Comparison of ENCODE assay signal across 8 mouse cellular contexts in genomic region chr9:120936351-120936750, GRCm38 (mm10). TPM values are rescaled to one million over a fixed set of nuclear protein-coding genes. Genes with fewer than 3 reads are reported as not detected.
DNase-seq lines count a peak whose midpoint lies in the region; ATAC-seq and TF ChIP-seq lines count a peak whose summit lies in the region.

No protein-coding gene starts in this region.

- peaks cover 28% of the 10 kb centered on the region for H3K36me3 ChIP-seq in C2C12 (ENCODE audit: control insufficient read depth, insufficient read depth)
- H3K36me3 ChIP-seq in intestine, postnatal 0 days (ENCODE audit: control insufficient read depth, insufficient read depth) = peaks cover 9% of the 10 kb centered on the region
- no peaks in the 10 kb centered on the region for H3K36me3 ChIP-seq in midbrain, embryonic 16.5 days (ENCODE audit: control insufficient read depth, insufficient read depth, low read length)

- no peak overlapping the region for H3ac ChIP-seq in C2C12 (ENCODE audit: control insufficient read depth, insufficient read length, low read depth)

- no peak overlapping the region for H3K9ac ChIP-seq in intestine, postnatal 0 days (ENCODE audit: low read depth, low read length)
- H3K9ac ChIP-seq in midbrain, embryonic 16.5 days (ENCODE audit: low read depth, low read length) = 0 out of 2 replicates have a peak overlapping the region, but pooled peaks have one; percentile 10

- H3K27me3 ChIP-seq in C2C12 (ENCODE audit: control insufficient read depth, insufficient read depth, insufficient read length) = no peaks in the 10 kb centered on the region
- no peaks in the 10 kb centered on the region for H3K27me3 ChIP-seq in intestine, postnatal 0 days (replicated peaks; ENCODE audit: control insufficient read depth, insufficient read depth, low read length)
- no peaks in the 10 kb centered on the region for H3K27me3 ChIP-seq in midbrain, embryonic 16.5 days (ENCODE audit: control insufficient read depth, insufficient read depth, low read depth, low read length)

- WGBS in intestine, postnatal 0 days = 11% methylated on average over 8 of the region's 8 CpGs
- WGBS in midbrain, embryonic 16.5 days = 12% methylated on average over 8 of the region's 8 CpGs

- ATAC-seq in intestine, postnatal 0 days = no peak
- ATAC-seq in midbrain, embryonic 16.5 days = no peak

- peaks cover 78% of the 10 kb centered on the region for H3K79me2 ChIP-seq in C2C12 (ENCODE audit: control insufficient read depth, insufficient read depth)

- peaks cover 20% of the 10 kb centered on the region; the same call in 1 of the 2 replicates for H3K4me1 ChIP-seq in intestine, postnatal 0 days (replicated peaks; ENCODE audit: control insufficient read depth, insufficient read depth, low read length)
- H3K4me1 ChIP-seq in midbrain, embryonic 16.5 days (ENCODE audit: control insufficient read depth, insufficient read depth, low read length) = peaks cover 69% of the 10 kb centered on the region

- H3K9me3 ChIP-seq in intestine, postnatal 0 days (ENCODE audit: control insufficient read depth) = no peaks in the 10 kb centered on the region
- no peaks in the 10 kb centered on the region for H3K9me3 ChIP-seq in midbrain, embryonic 16.5 days (replicated peaks; ENCODE audit: control insufficient read depth, low read length, poor library complexity, severe bottlenecking)

- H3K79me3 ChIP-seq in C2C12 (ENCODE audit: low read depth) = peaks cover 77% of the 10 kb centered on the region

- peak; percentile 58 for TF ChIP-seq CTCF in C2C12 (IDR thresholded peaks at IDR 0.05; ENCODE audit: control insufficient read depth, insufficient read depth, insufficient read length)
- TF ChIP-seq CTCF in intestine, postnatal 0 days (IDR thresholded peaks at IDR 0.05; ENCODE audit: low read depth) = peak; percentile 89

- intact Hi-C loops in gastrocnemius, postnatal 36 days (cut with DNase I) = loop anchor here (5.0 kb wide), 1 partner anchor 334 kb away; no protein-coding TSS in a partner anchor

- no peak overlapping the region for H3K27ac ChIP-seq in intestine, postnatal 0 days (ENCODE audit: low read depth, low read length)
- H3K27ac ChIP-seq in midbrain, embryonic 16.5 days (ENCODE audit: low read length) = no peak overlapping the region

- H3K4me2 ChIP-seq in intestine, postnatal 0 days (replicated peaks; ENCODE audit: low read depth) = peak overlapping the region; percentile 78
- H3K4me2 ChIP-seq in midbrain, embryonic 16.5 days (ENCODE audit: low read length) = peak overlapping the region; percentile 91

- no peak overlapping the region for H3K4me3 ChIP-seq in C2C12 (ENCODE audit: insufficient read depth, poor library complexity, severe bottlenecking)
- peak overlapping the region; percentile 91 for H3K4me3 ChIP-seq in intestine, postnatal 0 days (ENCODE audit: low read depth, low read length)
- peak overlapping the region; percentile 88 for H3K4me3 ChIP-seq in midbrain, embryonic 16.5 days (ENCODE audit: low read depth, low read length)

- DNase-seq in adrenal gland, adult 18-20 months (ENCODE audit: low spot score in 2 of 2) = peak; percentile 53 to 68
- peak; percentile 54 for DNase-seq in embryo, embryonic 11.5 days (ENCODE audit: low read depth, low spot score)
- DNase-seq in gastrocnemius, postnatal 36 days = peak; percentile 35 to 46
- peak; percentile 69 for DNase-seq in liver
- peak; percentile 41 for DNase-seq in thymus, postnatal 0 days (ENCODE audit: low spot score)

TF ChIP-seq in C2C12, 6 proteins besides CTCF, POLR2A, EP300 and RAD21:
- no peak for TF ChIP-seq CEBPB (IDR thresholded peaks at IDR 0.05; ENCODE audit: low read depth)
- TF ChIP-seq MYOG (IDR thresholded peaks at IDR 0.05; ENCODE audit: control insufficient read depth, extremely low read depth, insufficient read length) = no peak
- TF ChIP-seq USF1 (IDR thresholded peaks at IDR 0.05; ENCODE audit: low read depth) = no peak
- no peak for TF ChIP-seq MAX (IDR thresholded peaks at IDR 0.05)
- no peak for TF ChIP-seq MYOD1 (IDR thresholded peaks at IDR 0.05; ENCODE audit: control insufficient read depth, insufficient read length, low read depth)
- no peak for TF ChIP-seq FOSL1 (IDR thresholded peaks at IDR 0.05; ENCODE audit: insufficient read depth, low read length, poor library complexity, severe bottlenecking)

RNA-seq across cellular contexts. Expression of gene Ctnnb1, which starts 7.3 kb away (rescaled TPM):
- polyA plus RNA-seq in C2C12 (2012; fragmentation: generic; extraction: Trizol) = 396 TPM
- 100 to 1,000 TPM; 754 to 848 TPM for total RNA-seq in adrenal gland, adult 18-20 months (2021)
- total RNA-seq in gastrocnemius, postnatal 36 days (2021) = 100 to 1,000 TPM; 193 to 194 TPM
- polyA plus RNA-seq in intestine, postnatal 0 days (2015; fragmentation: Nextera tagmentation; extraction: Ambion mirVana) = 363 and 364 TPM in 2 replicates
- 483 and 527 TPM in 2 replicates for polyA plus RNA-seq in midbrain, embryonic 16.5 days (2015; fragmentation: Nextera tagmentation; extraction: Ambion mirVana)
- 217 and 220 TPM in 2 replicates for polyA plus RNA-seq in thymus, postnatal 0 days (2015; fragmentation: Nextera tagmentation; extraction: Ambion mirVana)
